Mouse (Mus musculus) cerebellum, adult 2 months (tissue): ENCODE measurements around the gene Hamp2.
"Not testable (repeated sequence)": the region's sequence is repeated elsewhere in the genome, so short reads cannot be mapped to it uniquely, and the experiment has no call there.

ENCODE experiments used
- CTCF ChIP-seq: fragments of 200-500 bp; IDR thresholded peaks from 2 replicates; pipeline ENCODE4 v1.5.1; 2011; ENCODE audit warnings: low read depth, mild to moderate bottlenecking, control low read depth, low read length, moderate library complexity, borderline replicate concordance; ENCODE audit not compliant: insufficient read depth
- POLR2A ChIP-seq: fragments of 200-500 bp; IDR thresholded peaks from 2 replicates; pipeline ENCODE4 v1.6.1; 2011; ENCODE audit warnings: low read length, control low read depth, borderline replicate concordance; ENCODE audit not compliant: insufficient read depth

GRCm38 (mm10) chr7:30942365-30942764 is 17.9 kb upstream of the Hamp2 start:
- not testable (repeated sequence) for TF ChIP-seq CTCF, POLR2A
